Mouse (Mus musculus) forebrain, embryonic 16.5 days (tissue): Measurements from ENCODE around the gene Fdx1. TPM values are rescaled to one million over a fixed set of nuclear protein-coding genes. Genes with fewer than 3 reads are reported as not detected.

Experiments
- ATAC-seq: fragments of 200-750 bp; cut with Nextera tagmentation; 2 replicates; pipeline ENCODE4 v1.8.0; 2017; ENCODE audit warnings: mild to moderate bottlenecking, moderate library complexity
- H3K27ac ChIP-seq: fragments of 300-500 bp; sonication (generic); 2 replicates; pipeline ENCODE4 v1.5.1; 2014; ENCODE audit warnings: low read length, control low read depth
- H3K27me3 ChIP-seq: fragments of 300-500 bp; sonication (generic); replicated peaks from 2 replicates; pipeline ENCODE4 v1.6.1; 2014; ENCODE audit warnings: low read length; ENCODE audit not compliant: control insufficient read depth, insufficient read depth
- H3K36me3 ChIP-seq: fragments of 300-500 bp; sonication (generic); 2 replicates; pipeline ENCODE4 v1.6.1; 2014; ENCODE audit not compliant: control insufficient read depth, insufficient read depth
- H3K4me1 ChIP-seq: fragments of 300-500 bp; sonication (generic); replicated peaks from 2 replicates; pipeline ENCODE4 v1.6.1; 2014; ENCODE audit warnings: low read length; ENCODE audit not compliant: control insufficient read depth, insufficient read depth
- H3K4me2 ChIP-seq: fragments of 300-500 bp; sonication (generic); 2 replicates; pipeline ENCODE4 v1.6.1; 2014; ENCODE audit warnings: mild to moderate bottlenecking, low read length, control low read depth
- H3K4me3 ChIP-seq: fragments of 300-500 bp; sonication (generic); replicated peaks from 2 replicates; pipeline ENCODE4 v1.5.1; 2014; ENCODE audit warnings: mild to moderate bottlenecking, low read length, control low read depth
- H3K9ac ChIP-seq: fragments of 300-500 bp; sonication (generic); replicated peaks from 2 replicates; pipeline ENCODE4 v1.6.1; 2014; ENCODE audit warnings: low read depth, low read length, control low read depth
- H3K9me3 ChIP-seq: fragments of 300-500 bp; sonication (generic); 2 replicates; pipeline ENCODE4 v1.6.1; 2016; ENCODE audit warnings: low read length; ENCODE audit not compliant: control insufficient read depth
- WGBS: fragments of 180-500 bp; shearing (Covaris S2); extraction: QIAGEN DNeasy Blood & Tissue Kit; methylation state at CpG from one replicate; pipeline ENCODE4 v1.1.7; 2014; 5-methylcytosine and 5-hydroxymethylcytosine counted together
- polyA plus RNA-seq: library from polyadenylated mRNA; unstranded; fragments of >200 nt; fragmentation: Nextera tagmentation; extraction: Ambion mirVana; gene quantifications from 2 replicates; pipeline ENCODE4 v1.2.1, GENCODE M21; 2015

The Fdx1 gene
- polyA plus RNA-seq, 1 experiment from 2014 or later, result 38.7 TPM

DNA sequence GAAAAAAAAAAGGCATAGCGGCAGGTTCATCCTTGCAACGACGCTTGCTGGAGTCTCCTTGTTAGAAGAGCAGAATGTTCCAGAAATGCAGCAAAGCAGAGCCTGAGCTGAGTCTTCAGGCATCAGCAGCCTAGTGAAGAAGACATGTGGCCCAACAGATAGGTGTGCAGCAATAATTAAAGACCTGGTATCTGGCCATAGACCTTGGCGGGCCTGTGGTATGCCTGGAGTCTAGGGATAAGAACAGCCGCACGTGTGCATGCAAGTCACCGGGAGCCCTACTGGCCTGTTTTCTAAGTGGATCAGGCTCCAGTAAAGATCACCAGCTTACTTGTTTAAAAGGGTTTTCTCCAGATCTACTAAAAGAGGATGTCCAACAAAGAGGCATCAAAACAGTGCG lies 36.7 kb downstream of the Fdx1 start:
- H3K27me3 ChIP-seq, result no peaks in the 10 kb centered on the region
- no peaks in the 10 kb centered on the region for H3K36me3 ChIP-seq
- H3K4me3 ChIP-seq, result no peak overlapping the region
- no peak overlapping the region for H3K4me2 ChIP-seq
- H3K27ac ChIP-seq, result no peak overlapping the region
- H3K9me3 ChIP-seq, result no peaks in the 10 kb centered on the region
- 95% methylated on average over 8 of the region's 8 CpGs for WGBS
- H3K4me1 ChIP-seq, result no peaks in the 10 kb centered on the region
- no peak for ATAC-seq
- H3K9ac ChIP-seq, result no peak overlapping the region

DNA sequence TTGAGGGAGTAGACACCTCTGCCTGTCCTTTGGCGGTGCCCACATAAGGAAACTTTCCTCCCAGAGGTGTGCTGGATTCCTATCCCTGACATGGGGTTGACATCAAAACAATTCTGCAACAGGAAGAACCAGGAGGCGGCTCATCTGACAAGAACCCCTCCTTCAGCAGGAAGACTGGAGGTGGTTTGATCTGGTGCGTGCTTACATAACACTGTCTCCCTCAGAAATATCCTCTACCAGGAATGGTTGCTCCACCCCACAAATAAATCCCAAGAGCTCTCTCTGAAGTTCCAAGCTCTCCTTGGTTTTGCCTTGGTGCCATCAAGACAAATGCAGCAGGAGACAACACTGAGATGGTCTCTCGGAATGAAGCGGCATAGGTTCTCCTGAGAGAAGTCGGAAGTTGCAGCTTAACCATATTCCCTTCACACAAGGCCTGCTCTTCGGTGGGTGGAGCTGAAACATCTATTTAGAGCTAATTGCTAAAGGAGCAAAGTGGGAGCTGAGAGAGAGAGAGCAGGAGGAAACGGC lies 38.7 kb downstream of the Fdx1 start:
- H3K4me1 ChIP-seq, result no peaks in the 10 kb centered on the region
- no peak overlapping the region for H3K9ac ChIP-seq
- H3K4me3 ChIP-seq, result no peak overlapping the region
- H3K27ac ChIP-seq, result no peak overlapping the region
- H3K9me3 ChIP-seq, result no peaks in the 10 kb centered on the region
- H3K4me2 ChIP-seq, result no peak overlapping the region
- ATAC-seq, result no peak
- no peaks in the 10 kb centered on the region for H3K27me3 ChIP-seq
- H3K36me3 ChIP-seq, result no peaks in the 10 kb centered on the region
- WGBS, result 81% methylated on average over 8 of the region's 8 CpGs

DNA sequence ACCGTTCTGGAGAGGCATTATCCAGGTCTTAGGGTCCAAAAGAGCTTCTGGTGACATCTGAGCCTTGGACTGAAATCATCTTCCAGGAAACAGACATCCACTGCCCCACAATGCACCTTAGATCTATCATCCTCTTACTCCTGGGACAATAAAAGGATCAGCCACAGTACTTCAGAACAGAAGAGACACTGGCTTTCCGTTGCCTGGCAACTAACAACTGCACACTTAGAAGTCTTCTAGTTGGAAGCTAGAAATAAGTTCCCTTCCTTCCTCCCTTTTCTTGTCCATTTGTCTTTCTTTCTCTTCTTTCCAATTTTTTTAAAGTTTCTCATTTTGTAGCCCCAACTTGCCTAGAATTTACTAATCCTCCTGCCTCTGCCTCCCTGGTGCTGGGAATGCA lies 40.6 kb downstream of the Fdx1 start:
- ATAC-seq, result no peak
- 84% methylated on average over 2 of the region's 2 CpGs for WGBS
- H3K9ac ChIP-seq, result no peak overlapping the region
- H3K36me3 ChIP-seq, result no peaks in the 10 kb centered on the region
- H3K9me3 ChIP-seq, result no peaks in the 10 kb centered on the region
- no peak overlapping the region for H3K27ac ChIP-seq
- H3K4me3 ChIP-seq, result no peak overlapping the region
- H3K4me2 ChIP-seq, result no peak overlapping the region
- H3K27me3 ChIP-seq, result no peaks in the 10 kb centered on the region
- no peaks in the 10 kb centered on the region for H3K4me1 ChIP-seq

- Histone ChIP-seq H3K27ac (no peak overlapping the region), H3K9me3 (no peaks in the 10 kb centered on the region), H3K36me3 (no peaks in the 10 kb centered on the region), H3K27me3 (no peaks in the 10 kb centered on the region), H3K4me1 (no peaks in the 10 kb centered on the region), H3K4me2 (no peak overlapping the region), H3K4me3 (no peak overlapping the region), H3K9ac (no peak overlapping the region)
- WGBS, result 89% methylated on average over 1 of the region's 1 CpGs
- no peak for ATAC-seq
Observed at GRCm38 (mm10) chr9:51915580-51915979, 47.8 kb downstream of the Fdx1 start.

DNA sequence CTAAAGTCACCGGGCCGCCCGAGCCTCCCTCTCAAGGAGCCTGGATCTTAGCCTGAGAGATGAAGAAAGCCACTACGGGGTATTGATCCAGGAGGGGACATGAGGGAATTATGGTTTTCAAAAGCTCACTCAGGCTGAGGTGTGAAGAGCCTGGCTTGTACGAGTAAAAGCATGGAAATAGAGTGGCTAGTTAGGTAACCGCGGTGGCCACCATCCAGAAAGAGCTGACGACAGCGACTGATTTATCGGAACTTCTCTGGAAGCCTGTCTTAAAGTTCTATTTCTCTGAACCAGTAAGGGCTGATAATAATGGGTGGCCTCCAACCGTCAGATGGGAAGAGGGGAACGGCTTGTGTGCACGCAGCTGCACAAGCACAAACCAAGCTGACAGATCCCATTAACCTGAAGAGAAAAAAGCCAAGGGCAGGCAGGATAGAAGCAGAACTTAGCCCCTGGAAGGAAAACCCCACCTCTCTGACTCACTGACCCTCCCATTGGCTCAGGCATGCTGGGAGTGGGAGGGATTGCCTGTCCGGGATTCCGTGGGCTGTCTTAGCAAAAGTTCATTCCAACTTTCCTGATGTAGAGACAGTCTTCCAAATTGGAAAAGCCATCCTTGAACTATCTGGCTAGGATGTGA lies 48.8 kb downstream of the Fdx1 start:
- no peak for ATAC-seq
- no peak overlapping the region for H3K27ac ChIP-seq
- no peaks in the 10 kb centered on the region for H3K4me1 ChIP-seq
- no peak overlapping the region for H3K4me3 ChIP-seq
- 82% methylated on average over 15 of the region's 15 CpGs for WGBS
- no peak overlapping the region for H3K4me2 ChIP-seq
- no peak overlapping the region for H3K9ac ChIP-seq
- H3K27me3 ChIP-seq, result no peaks in the 10 kb centered on the region
- no peaks in the 10 kb centered on the region for H3K36me3 ChIP-seq
- no peaks in the 10 kb centered on the region for H3K9me3 ChIP-seq

- Histone ChIP-seq H3K4me1 (no peaks in the 10 kb centered on the region), H3K27ac (no peak overlapping the region), H3K9ac (no peak overlapping the region), H3K4me2 (no peak overlapping the region), H3K4me3 (no peak overlapping the region), H3K36me3 (no peaks in the 10 kb centered on the region), H3K9me3 (no peaks in the 10 kb centered on the region), H3K27me3 (no peaks in the 10 kb centered on the region)
- peak; percentile 83 for ATAC-seq
- 25% methylated on average over 2 of the region's 2 CpGs for WGBS
Observed at GRCm38 (mm10) chr9:51908838-51909237, 54.5 kb downstream of the Fdx1 start.

DNA sequence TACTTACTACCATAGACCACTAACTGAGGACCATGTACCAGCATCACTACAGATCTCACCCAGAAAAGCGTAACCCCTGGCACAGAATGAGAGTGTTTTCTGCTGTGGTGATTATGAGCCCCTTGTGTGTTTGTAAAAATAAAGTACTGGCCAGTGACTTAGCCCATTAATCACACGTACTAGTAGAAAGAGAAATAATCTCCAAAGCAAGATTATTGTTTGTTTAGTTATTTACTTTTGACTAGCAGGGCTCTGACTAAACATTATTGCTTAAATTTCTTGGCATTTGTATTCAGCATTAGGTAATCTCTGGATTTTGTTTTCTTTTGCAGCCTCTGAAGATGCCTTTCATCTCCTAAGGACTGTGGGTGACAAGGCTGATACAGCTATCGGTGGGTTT lies 55.1 kb downstream of the Fdx1 start:
- Histone ChIP-seq H3K4me2 (no peak overlapping the region), H3K27ac (no peak overlapping the region), H3K9ac (no peak overlapping the region), H3K4me1 (no peaks in the 10 kb centered on the region), H3K9me3 (no peaks in the 10 kb centered on the region), H3K36me3 (no peaks in the 10 kb centered on the region), H3K4me3 (no peak overlapping the region), H3K27me3 (no peaks in the 10 kb centered on the region)
- ATAC-seq, result no peak
- 73% methylated on average over 3 of the region's 3 CpGs for WGBS

DNA sequence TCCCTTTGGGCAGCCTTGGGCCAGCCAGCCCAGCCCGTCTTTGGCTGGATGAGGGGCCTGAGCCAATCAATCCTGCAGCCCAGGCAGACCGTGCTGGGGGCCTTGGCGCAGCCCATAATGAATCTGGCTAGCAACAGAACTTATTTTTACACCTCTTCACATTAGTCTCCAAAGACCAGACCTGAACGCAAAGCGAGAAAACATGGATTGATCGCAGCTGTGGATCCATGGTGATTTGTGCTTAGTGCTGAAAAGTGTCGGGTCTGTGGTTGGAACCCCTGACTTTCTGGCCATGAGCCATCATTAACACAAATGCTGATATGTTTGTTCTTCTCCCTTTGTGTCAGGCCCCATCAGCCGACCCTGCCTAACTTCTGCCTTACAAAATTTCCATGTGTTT lies 56.4 kb downstream of the Fdx1 start:
- no peaks in the 10 kb centered on the region for H3K27me3 ChIP-seq
- no peak overlapping the region for H3K9ac ChIP-seq
- no peaks in the 10 kb centered on the region for H3K36me3 ChIP-seq
- no peaks in the 10 kb centered on the region for H3K4me1 ChIP-seq
- no peak overlapping the region for H3K27ac ChIP-seq
- WGBS, result 79% methylated on average over 8 of the region's 8 CpGs
- no peaks in the 10 kb centered on the region for H3K9me3 ChIP-seq
- no peak overlapping the region for H3K4me3 ChIP-seq
- no peak overlapping the region for H3K4me2 ChIP-seq
- ATAC-seq, result no peak
